Mouse (Mus musculus) kidney, postnatal 36 days (tissue): ENCODE results near the gene A730071L15Rik.

ENCODE experiments used
- DNase-seq, 2 experiments: peaks; one replicate each; pipeline ENCODE4 v3.0.0; 2021 to 2022; ENCODE audit warnings: mixed read lengths in 2 of 2

The A730071L15Rik gene

GRCm38 (mm10) chr11:6184202-6184935, 15.5 kb upstream of the A730071L15Rik start:
- no peak for DNase-seq

DNA sequence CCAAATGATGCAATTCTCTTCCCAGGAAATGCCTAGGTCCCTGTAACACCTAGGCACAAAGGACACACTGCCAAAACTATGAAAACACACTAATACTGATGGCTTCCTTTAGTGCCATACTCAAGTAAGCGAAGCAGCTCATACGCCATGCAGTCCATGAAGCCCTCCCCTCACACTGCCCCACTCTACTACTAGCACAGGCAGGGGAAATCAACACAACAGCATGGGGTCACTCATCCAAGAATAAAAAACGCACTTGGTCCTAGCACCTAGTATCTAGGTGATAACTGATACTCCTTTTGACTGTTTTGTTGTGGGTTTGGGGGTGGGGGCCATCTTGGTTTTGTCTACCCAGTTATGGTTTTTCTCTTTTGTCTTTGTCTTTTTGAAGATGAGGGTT, 12.4 kb upstream of the A730071L15Rik start:
- DNase-seq, result no peak

- peak; percentile 87 to 92 for DNase-seq
These were observed 12.0 kb upstream of the A730071L15Rik start for GRCm38 (mm10) chr11:6187878-6188277.

DNA sequence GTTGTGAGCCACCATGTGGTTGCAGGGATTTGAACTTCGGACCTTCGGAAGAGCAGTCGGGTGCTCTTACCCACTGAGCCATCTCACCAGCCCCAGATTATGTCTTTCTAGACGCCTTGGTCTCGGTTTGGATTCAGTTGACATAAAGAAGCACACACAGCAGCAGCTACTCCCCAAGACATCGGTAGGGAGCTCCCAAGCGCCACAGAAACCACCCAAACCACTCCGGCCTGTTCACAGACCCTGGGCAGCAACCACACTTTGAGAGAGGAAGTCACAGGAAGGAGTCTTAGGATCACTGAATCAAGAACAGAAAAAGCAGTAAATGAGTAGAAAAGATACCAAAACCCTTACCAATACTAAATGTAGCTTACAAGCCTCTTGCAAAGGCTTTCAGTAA, 3.0 kb upstream of the A730071L15Rik start:
- no peak for DNase-seq

DNA sequence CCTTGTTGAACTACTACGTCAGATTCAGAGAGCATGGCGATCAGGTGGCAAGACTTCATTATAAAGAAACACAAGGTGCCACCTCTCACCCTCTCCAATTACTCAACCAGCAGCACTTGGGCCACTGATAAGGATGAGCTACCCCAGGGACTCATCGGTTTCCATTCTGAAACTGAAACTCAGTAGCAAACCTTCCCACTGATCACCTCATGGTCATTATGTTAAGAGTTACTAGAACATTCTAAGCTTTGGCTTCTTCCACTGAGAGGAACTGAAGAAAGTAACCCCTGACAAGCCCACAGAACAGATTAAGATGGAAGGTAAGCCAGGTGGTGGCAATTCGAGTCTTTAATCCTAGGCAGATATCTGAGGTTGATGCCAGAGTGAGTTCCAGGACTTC, 1.4 kb upstream of the A730071L15Rik start:
- DNase-seq, result no peak

GRCm38 (mm10) chr11:6200087-6200569, 299 bp downstream of the A730071L15Rik start, which contains the start of gene Nudcd3:
TSS of gene Nudcd3 (minus strand) at chr11:6200415.
- peak; percentile 91 to 92 for DNase-seq

DNA sequence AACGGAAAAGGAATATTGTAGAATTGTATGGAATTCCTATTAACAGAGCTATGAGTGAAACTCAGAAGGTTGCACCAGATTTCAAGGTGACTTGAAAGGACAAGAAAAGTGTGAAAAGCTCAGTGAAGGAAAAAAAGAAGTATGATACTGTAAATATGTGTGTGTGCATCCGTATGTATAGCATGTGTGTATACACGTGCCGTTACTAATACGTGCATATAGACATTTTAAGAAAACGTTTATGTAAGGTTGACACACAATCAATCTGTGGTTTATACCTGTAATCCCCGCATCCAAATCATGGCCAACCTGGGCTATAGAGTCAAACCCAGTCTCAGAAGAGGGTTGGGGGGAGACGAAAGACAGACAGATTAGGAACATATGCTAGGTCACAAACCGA, 741 bp downstream of the A730071L15Rik start:
- no peak for DNase-seq

DNA sequence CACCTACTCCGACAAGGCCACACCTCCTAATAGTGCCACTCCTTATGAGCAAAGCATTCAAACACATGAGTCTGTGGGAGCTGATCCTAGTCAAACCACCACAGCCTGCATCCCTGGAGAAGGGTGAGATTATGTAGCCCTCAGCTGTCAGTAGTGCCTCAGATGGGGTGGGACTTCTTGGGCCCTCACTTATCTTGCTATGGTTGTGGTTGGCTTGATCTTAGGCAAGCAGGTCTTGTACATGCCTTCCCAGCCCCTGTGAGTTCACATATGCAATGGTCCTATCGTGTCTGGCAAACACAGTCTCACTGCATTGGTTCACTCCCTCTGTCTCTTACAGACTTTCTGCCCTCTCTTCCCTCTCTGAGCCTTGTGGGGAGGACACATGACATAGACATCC, 7.3 kb downstream of the A730071L15Rik start:
- DNase-seq, result no peak

- DNase-seq, result no peak
These were observed 8.3 kb downstream of the A730071L15Rik start for GRCm38 (mm10) chr11:6208158-6208557.

GRCm38 (mm10) chr11:6216834-6217233, 17.0 kb downstream of the A730071L15Rik start:
- no peak for DNase-seq

DNA sequence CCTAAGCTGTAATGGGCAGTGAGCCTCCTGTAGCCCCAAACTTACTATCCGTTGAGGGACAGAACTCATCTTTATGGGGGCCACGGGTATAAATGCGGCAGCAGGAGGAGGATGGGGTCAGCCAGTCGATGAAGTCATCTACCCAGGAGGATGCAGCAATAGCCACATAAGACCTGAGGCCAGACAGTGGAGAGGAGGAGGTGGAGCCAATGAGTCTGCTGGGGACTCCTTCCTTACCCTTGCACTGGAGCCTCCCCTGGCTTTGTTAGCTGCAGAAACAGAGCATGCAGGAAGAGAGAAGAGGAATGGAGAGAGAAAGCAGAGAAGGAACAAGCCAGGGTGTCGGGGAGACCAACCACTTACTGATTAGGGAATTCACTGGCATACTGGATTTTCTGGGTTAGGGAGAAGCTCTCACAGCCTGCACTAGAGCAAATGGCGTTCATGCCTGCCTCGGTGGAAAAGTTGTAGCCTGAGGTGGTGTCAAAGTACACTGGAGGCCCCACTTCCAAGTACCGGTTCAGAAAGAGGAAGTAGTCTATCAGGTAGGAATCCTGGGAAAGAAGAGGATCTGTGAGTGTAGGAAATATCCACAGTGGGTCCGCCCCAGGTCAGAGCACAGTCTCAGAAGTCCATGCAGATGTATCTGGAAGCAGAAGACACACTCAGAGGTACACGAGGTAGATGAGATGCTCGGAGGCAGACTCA, 18.5 kb downstream of the A730071L15Rik start:
- DNase-seq, result no peak

DNA sequence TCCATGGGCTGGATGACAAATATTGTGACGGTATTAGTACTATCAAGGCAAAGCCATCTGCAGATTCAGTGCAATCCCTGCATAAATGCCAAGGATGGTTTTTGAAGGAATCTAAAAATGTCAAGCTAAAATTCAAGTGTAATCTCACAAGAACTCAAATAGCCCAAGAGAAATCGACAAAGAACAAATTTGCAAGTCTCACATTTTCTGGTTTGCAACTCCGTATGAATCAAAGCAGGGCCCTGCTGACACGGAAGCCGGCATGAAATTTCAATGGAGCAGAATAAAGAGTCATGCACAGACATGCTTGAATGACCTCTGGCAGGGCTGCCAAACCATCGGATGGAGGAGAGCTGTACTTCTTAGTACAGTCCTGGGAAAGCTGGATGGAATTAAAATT, 20.1 kb downstream of the A730071L15Rik start:
- peak in 1 of 2 experiments; percentile 49 for DNase-seq

- DNase-seq, result no peak
These were observed 22.4 kb downstream of the A730071L15Rik start for GRCm38 (mm10) chr11:6222187-6222586.

GRCm38 (mm10) chr11:6224541-6225229, 24.9 kb downstream of the A730071L15Rik start:
- peak; percentile 7 to 25 for DNase-seq

DNA sequence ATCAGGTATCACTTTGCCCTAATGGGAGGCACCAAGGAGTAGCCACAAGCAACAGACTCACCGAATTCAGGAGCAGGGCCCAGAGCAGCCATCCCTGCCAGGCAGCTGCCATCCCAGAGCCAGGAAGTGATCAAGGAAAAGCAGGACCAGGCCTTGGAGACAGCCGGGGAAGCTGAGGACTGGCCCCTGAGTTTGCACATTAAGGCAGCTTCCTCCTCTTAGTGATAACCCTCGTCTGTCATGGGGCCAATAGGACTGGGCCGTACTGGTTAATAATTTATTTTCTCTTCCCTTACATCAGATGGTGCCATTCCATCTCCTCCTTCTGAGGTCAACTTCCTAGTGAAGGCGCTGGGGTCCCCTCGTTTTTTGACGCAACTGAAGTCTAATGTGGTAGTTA, 30.2 kb downstream of the A730071L15Rik start, which contains the start of gene Npc1l1:
Gene Npc1l1, minus strand, starts transcription at position 132 of the 400 bp plus-strand sequence.
- no peak for DNase-seq

- no peak for DNase-seq
These were observed 33.2 kb downstream of the A730071L15Rik start for GRCm38 (mm10) chr11:6233025-6233424.

DNA sequence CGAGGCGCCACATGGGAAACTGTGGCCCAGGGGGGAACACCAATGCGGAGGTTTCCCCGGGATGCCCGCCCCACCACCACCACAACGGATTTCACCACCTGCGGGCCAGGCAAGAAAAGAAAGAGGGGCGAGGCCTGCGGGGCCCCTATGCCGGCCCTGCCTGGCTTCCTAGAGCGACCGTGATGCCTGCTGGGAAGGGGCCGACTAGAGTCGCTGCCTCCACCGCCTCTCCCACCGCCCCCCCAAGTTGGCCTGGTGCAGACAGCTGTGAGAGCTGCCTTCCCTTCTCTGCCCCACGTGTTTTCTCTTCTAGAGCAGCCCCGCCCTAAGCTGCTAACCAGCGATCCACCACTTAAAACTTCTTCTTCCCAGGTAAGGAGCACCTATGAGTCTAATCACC, 44.9 kb downstream of the A730071L15Rik start:
- no peak for DNase-seq
